In genomic region chr5:115235323-115235771, GRCm38 (mm10) we compare ENCODE assay signal across 8 mouse cellular contexts. TPM values are rescaled to one million over a fixed set of nuclear protein-coding genes. Genes with fewer than 3 reads are reported as not detected.
DNase-seq lines count a peak whose midpoint lies in the region; ATAC-seq and TF ChIP-seq lines count a peak whose summit lies in the region.

No protein-coding gene starts in this region.

- 2% methylated on average over 45 of the region's 45 CpGs for WGBS in spleen, adult 2 months
- under 1% methylated on average over 45 of the region's 45 CpGs for WGBS in embryonic facial prominence, embryonic 10.5 days
- WGBS in intestine, embryonic 15.5 days = under 1% methylated on average over 44 of the region's 45 CpGs

- no peak overlapping the region for H3K27ac ChIP-seq in spleen, adult 2 months (ENCODE audit: insufficient read depth, low read length)
- H3K27ac ChIP-seq in embryonic facial prominence, embryonic 10.5 days (replicated peaks) = peak overlapping the region; percentile 63; the same call in 1 of the 2 replicates
- H3K27ac ChIP-seq in intestine, embryonic 15.5 days = no peak overlapping the region

- peaks cover 10% of the 10 kb centered on the region for H3K4me1 ChIP-seq in spleen, adult 2 months (ENCODE audit: control insufficient read depth, insufficient read depth, insufficient read length)
- H3K4me1 ChIP-seq in embryonic facial prominence, embryonic 10.5 days = peaks cover 30% of the 10 kb centered on the region
- peaks cover 14% of the 10 kb centered on the region for H3K4me1 ChIP-seq in intestine, embryonic 15.5 days (replicated peaks)
- peaks cover 49% of the 10 kb centered on the region for H3K4me1 ChIP-seq in megakaryocyte, embryonic 14.5 days

- peak overlapping the region; percentile 92 for H3K4me2 ChIP-seq in intestine, embryonic 15.5 days (replicated peaks)

- peaks cover 2% of the 10 kb centered on the region; the same call in 1 of the 2 replicates for H3K36me3 ChIP-seq in spleen, adult 2 months (ENCODE audit: control insufficient read depth, insufficient read depth, low read length)
- peaks cover 7% of the 10 kb centered on the region for H3K36me3 ChIP-seq in embryonic facial prominence, embryonic 10.5 days (replicated peaks)
- peaks cover 6% of the 10 kb centered on the region; the same call in 1 of the 2 replicates for H3K36me3 ChIP-seq in intestine, embryonic 15.5 days
- H3K36me3 ChIP-seq in megakaryocyte, embryonic 14.5 days (replicated peaks; ENCODE audit: low read length) = peaks cover 9% of the 10 kb centered on the region

- peak in 1 of 2 experiments; percentile 23 for DNase-seq in spleen, adult 2 months (ENCODE audit: low read depth in 1 of 2, low spot score in 2 of 2)
- no peak for DNase-seq in spleen, adult 12 weeks (ENCODE audit: low spot score)
- DNase-seq in embryonic facial prominence, embryonic 10.5 days (ENCODE audit: low spot score) = peak; percentile 59
- DNase-seq in gastrocnemius, postnatal 4 days (ENCODE audit: low spot score in 2 of 2) = peak; percentile 35 to 48
- DNase-seq in left cerebral cortex, postnatal 25 days (ENCODE audit: low spot score in 2 of 2) = peak; percentile 77 to 80
- DNase-seq in right cerebral cortex, postnatal 25 days = peak; percentile 81

- peak overlapping the region; percentile 64 for H3K9ac ChIP-seq in intestine, embryonic 15.5 days

- H3K9me3 ChIP-seq in embryonic facial prominence, embryonic 10.5 days = no peaks in the 10 kb centered on the region
- no peaks in the 10 kb centered on the region for H3K9me3 ChIP-seq in intestine, embryonic 15.5 days
- H3K9me3 ChIP-seq in megakaryocyte, embryonic 14.5 days = 0 out of 2 replicates have a peak, but pooled peaks cover 4% of the 10 kb centered on the region

- intact Hi-C loops in left cerebral cortex, postnatal 25 days (cut with DNase I) = loop anchor here (2.0 kb wide), 1 partner anchor 29 kb away; no protein-coding TSS in a partner anchor

- no peak for TF ChIP-seq POLR2A in spleen, adult 2 months (IDR thresholded peaks at IDR 0.05; ENCODE audit: low read depth, low read length)

- ATAC-seq in intestine, embryonic 15.5 days = peak; percentile 40

- no peak for TF ChIP-seq CTCF in spleen, adult 2 months (IDR thresholded peaks at IDR 0.05; ENCODE audit: extremely low read depth, insufficient read depth, insufficient read length, insufficient replicate concordance)

- H3K4me3 ChIP-seq in spleen, adult 2 months (ENCODE audit: extremely low read depth, insufficient read depth, insufficient read length) = peak overlapping the region; percentile 53
- peak overlapping the region; percentile 66 for H3K4me3 ChIP-seq in embryonic facial prominence, embryonic 10.5 days
- peak overlapping the region; percentile 59 for H3K4me3 ChIP-seq in intestine, embryonic 15.5 days (replicated peaks)
- peak overlapping the region; percentile 94 for H3K4me3 ChIP-seq in megakaryocyte, embryonic 14.5 days (replicated peaks)

- H3K27me3 ChIP-seq in spleen, adult 2 months (ENCODE audit: control insufficient read depth, insufficient read depth, low read length) = peaks cover 8% of the 10 kb centered on the region
- peaks cover 45% of the 10 kb centered on the region for H3K27me3 ChIP-seq in embryonic facial prominence, embryonic 10.5 days (replicated peaks; ENCODE audit: low read depth, poor library complexity, severe bottlenecking)
- H3K27me3 ChIP-seq in intestine, embryonic 15.5 days (replicated peaks) = no peaks in the 10 kb centered on the region
- H3K27me3 ChIP-seq in megakaryocyte, embryonic 14.5 days (replicated peaks) = peaks cover 40% of the 10 kb centered on the region

RNA-seq across cellular contexts. Expression of gene Pop5, which starts 0.3 kb away (rescaled TPM):
- polyA plus RNA-seq in spleen, adult 2 months (2012; rRNA removed) = 55.6 and 85.5 TPM in 2 replicates
- 114 and 122 TPM in 2 replicates for polyA plus RNA-seq in embryonic facial prominence, embryonic 10.5 days (2016; fragmentation: Nextera tagmentation; extraction: Ambion mirVana)
- total RNA-seq in gastrocnemius, postnatal 4 days (2021) = 10 to 100 TPM; 20.2 to 25.0 TPM
- polyA plus RNA-seq in intestine, embryonic 15.5 days (2015; fragmentation: Nextera tagmentation; extraction: Ambion mirVana) = 126 and 128 TPM in 2 replicates
- 100 to 1,000 TPM; 104 to 110 TPM for total RNA-seq in left cerebral cortex, postnatal 25 days (2021)
- 51.5 and 56.1 TPM in 2 replicates for polyA plus RNA-seq in megakaryocyte, embryonic 14.5 days (2012; ENCODE audit: insufficient read depth, low replicate concordance)

RNA-seq across cellular contexts. Expression of gene Rnf10, which starts 37.4 kb away (rescaled TPM):
- 124 and 125 TPM in 2 replicates for polyA plus RNA-seq in spleen, adult 2 months (2012; rRNA removed)
- 129 and 138 TPM in 2 replicates for polyA plus RNA-seq in embryonic facial prominence, embryonic 10.5 days (2016; fragmentation: Nextera tagmentation; extraction: Ambion mirVana)
- 100 to 1,000 TPM; 196 TPM for total RNA-seq in gastrocnemius, postnatal 4 days (2021)
- polyA plus RNA-seq in intestine, embryonic 15.5 days (2015; fragmentation: Nextera tagmentation; extraction: Ambion mirVana) = 119 and 120 TPM in 2 replicates
- 100 to 1,000 TPM; 248 to 266 TPM for total RNA-seq in left cerebral cortex, postnatal 25 days (2021)
- 127 and 382 TPM in 2 replicates for polyA plus RNA-seq in megakaryocyte, embryonic 14.5 days (2012; ENCODE audit: insufficient read depth, low replicate concordance)

RNA-seq across cellular contexts. Expression of gene Cabp1, which starts 41.2 kb away (rescaled TPM):
- polyA plus RNA-seq in spleen, adult 2 months (2012; rRNA removed) = 0.72 and 1.5 TPM in 2 replicates
- 1.3 and 1.4 TPM in 2 replicates for polyA plus RNA-seq in embryonic facial prominence, embryonic 10.5 days (2016; fragmentation: Nextera tagmentation; extraction: Ambion mirVana)
- total RNA-seq in gastrocnemius, postnatal 4 days (2021) = 1 to 10 TPM; 4.2 to 5.1 TPM
- polyA plus RNA-seq in intestine, embryonic 15.5 days (2015; fragmentation: Nextera tagmentation; extraction: Ambion mirVana) = 1.5 and 2.3 TPM in 2 replicates
- 100 to 1,000 TPM; 295 to 302 TPM for total RNA-seq in left cerebral cortex, postnatal 25 days (2021)
- polyA plus RNA-seq in megakaryocyte, embryonic 14.5 days (2012; ENCODE audit: insufficient read depth, low replicate concordance) = 1.7 TPM in 1 of 2 replicates, not detected in the other

RNA-seq across cellular contexts. Expression of gene Coq5, which starts 44.1 kb away (rescaled TPM):
- polyA plus RNA-seq in spleen, adult 2 months (2012; rRNA removed) = 6.3 and 6.6 TPM in 2 replicates
- 52.2 and 55.9 TPM in 2 replicates for polyA plus RNA-seq in embryonic facial prominence, embryonic 10.5 days (2016; fragmentation: Nextera tagmentation; extraction: Ambion mirVana)
- total RNA-seq in gastrocnemius, postnatal 4 days (2021) = 10 to 100 TPM; 57.8 to 64.2 TPM
- polyA plus RNA-seq in intestine, embryonic 15.5 days (2015; fragmentation: Nextera tagmentation; extraction: Ambion mirVana) = 62.1 and 65.1 TPM in 2 replicates
- total RNA-seq in left cerebral cortex, postnatal 25 days (2021) = 10 to 100 TPM; 39.3 to 39.7 TPM
- polyA plus RNA-seq in megakaryocyte, embryonic 14.5 days (2012; ENCODE audit: insufficient read depth, low replicate concordance) = 8.3 and 12.6 TPM in 2 replicates
